Mouse (Mus musculus) right cerebral cortex, postnatal 25 days (tissue): ENCODE measurements around the gene F2rl3.

Experiments
- DNase-seq: peaks from one replicate; pipeline ENCODE4 v3.0.0; 2022

Gene F2rl3

DNA sequence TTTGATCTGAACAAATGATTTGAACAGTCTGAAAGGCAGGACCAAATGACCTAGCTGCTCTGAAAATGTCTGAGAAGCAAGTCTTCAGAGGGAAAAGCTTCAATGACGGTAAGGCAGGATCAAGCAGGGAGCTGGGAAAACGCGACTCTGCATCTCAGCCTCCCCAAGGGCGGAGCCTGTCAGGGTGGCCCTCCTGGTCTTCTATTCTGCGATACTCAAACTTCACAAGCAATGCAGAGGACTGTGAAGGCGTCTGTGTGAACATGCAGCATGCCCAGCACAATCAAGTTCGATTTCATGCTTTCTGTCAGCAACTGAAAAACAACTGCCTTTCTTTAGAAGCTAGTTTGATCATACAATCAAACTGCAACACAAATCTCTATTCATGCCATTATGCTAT lies 5.1 kb downstream of the F2rl3 start:
- DNase-seq: no peak

DNA sequence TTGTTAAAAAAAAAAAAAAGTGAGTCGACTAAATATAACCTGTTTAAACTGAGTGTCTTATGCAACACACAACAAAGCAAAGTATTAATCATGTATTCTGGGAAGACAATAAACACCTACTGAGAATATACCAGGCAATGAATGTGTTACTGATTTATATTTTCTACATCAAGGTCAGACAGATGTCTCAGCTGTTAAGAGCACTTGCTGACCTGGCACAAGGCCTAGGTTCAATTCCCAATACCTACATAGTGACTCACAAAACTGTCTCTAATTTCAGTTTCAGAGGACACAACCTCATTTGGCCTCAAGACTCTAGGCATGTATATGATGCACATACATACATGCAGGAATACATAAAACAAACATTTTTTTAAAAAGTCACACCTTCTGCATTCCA lies 16.1 kb downstream of the F2rl3 start:
- no peak for DNase-seq

DNA sequence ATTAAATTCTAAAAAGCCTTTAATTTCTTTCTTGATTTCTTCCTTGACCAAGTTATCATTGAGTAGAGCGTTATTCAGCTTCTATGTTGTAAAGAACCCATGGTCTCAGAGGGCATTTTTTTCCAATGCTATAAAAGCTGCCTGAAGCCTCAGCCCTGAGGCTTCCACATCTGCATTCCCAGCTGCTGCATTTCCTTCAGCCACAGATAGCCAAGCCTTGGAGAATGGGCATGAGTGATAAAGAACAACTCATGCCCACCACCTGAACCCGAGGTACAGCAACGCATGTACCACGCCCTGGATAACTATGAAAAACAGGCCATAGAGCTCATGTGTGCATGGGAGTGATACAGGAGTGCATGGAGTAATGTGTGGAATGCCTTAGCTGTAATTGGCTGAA lies 19.0 kb downstream of the F2rl3 start:
- DNase-seq: no peak

DNA sequence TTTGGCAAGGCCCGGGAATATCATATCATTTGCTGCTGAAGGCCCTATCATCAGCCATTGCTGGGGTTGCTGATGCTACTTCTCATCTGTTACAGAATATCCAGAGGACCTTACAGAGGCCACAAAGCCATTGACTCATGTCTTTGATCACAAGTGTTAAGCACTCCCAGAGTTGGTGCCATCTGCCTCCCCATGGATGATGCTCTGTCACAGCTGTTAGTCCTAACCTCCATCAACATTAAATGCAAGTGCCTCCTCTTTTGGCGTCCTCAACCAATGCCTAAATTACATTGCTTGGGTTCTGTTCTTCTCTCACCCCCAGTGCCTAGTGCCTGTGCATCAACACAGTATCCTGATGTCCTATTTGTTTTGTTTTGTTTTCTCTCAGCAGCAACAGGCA lies 39.9 kb downstream of the F2rl3 start:
- DNase-seq: no peak

DNA sequence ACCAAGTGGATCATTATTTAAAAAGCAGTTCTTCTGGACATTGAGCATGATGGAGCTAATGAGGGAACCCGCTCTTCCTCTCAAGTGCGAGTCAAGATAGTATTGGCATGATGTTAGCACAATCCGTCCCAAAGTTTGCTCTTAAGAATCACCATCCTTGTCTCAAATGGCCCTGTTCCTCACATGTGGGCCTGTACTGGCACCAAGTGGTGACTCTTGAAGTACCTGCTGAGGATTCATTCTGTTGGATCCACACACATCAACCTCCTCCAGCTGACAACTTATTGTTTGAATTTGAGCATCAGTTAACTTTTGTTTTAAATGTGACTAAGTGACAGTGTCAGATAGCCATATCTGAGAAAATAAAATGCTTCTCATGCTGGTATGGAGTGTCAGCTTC lies 51.0 kb downstream of the F2rl3 start:
- DNase-seq: no peak
